Mouse (Mus musculus) midbrain, embryonic 14.5 days (tissue): ENCODE data around the gene Hnf1a. TPM values are rescaled to one million over a fixed set of nuclear protein-coding genes. Genes with fewer than 3 reads are reported as not detected.
A peak's percentile ranks its signal among the peaks of the same experiment; 100 is the strongest.
"Not testable (repeated sequence)": the region's sequence is repeated elsewhere in the genome, so short reads cannot be mapped to it uniquely, and the experiment has no call there.

Experiments used
- ATAC-seq: fragments of 200-750 bp; cut with Nextera tagmentation; 2 replicates; pipeline ENCODE4 v1.8.0; 2017; ENCODE audit warnings: moderate number of reproducible peaks, moderate library complexity; ENCODE audit not compliant: low FRiP score, low TSS enrichment
- DNase-seq: peaks from one replicate; pipeline ENCODE4 v3.0.0-alpha.2; 2015
- H3K27ac ChIP-seq: fragments of 300-500 bp; sonication (generic); replicated peaks from 2 replicates; pipeline ENCODE4 v1.5.1; 2014; ENCODE audit warnings: mild to moderate bottlenecking, low read depth, low read length, moderate library complexity
- H3K27me3 ChIP-seq: fragments of 300-500 bp; sonication (generic); 2 replicates; pipeline ENCODE4 v1.6.1; 2014; ENCODE audit warnings: low read length, control low read depth, mixed read lengths; ENCODE audit not compliant: control insufficient read depth, insufficient read depth
- H3K36me3 ChIP-seq: fragments of 300-500 bp; sonication (generic); 2 replicates; pipeline ENCODE4 v1.6.1; 2014; ENCODE audit warnings: low read length, control low read depth; ENCODE audit not compliant: control insufficient read depth, insufficient read depth
- H3K4me1 ChIP-seq: fragments of 300-500 bp; sonication (generic); 2 replicates; pipeline ENCODE4 v1.6.1; 2014; ENCODE audit warnings: mild to moderate bottlenecking, antibody characterized with exemption, low read length, control low read depth; ENCODE audit not compliant: control insufficient read depth, insufficient read depth
- H3K4me2 ChIP-seq: fragments of 300-500 bp; sonication (generic); 2 replicates; pipeline ENCODE4 v1.6.1; 2014; ENCODE audit warnings: mild to moderate bottlenecking, low read length, moderate library complexity
- H3K4me3 ChIP-seq: fragments of 300-500 bp; sonication (generic); replicated peaks from 2 replicates; pipeline ENCODE4 v1.5.1; 2014; ENCODE audit warnings: low read depth, low read length
- H3K9ac ChIP-seq: fragments of 300-500 bp; sonication (generic); replicated peaks from 2 replicates; pipeline ENCODE4 v1.6.1; 2014; ENCODE audit warnings: mild to moderate bottlenecking, low read length, moderate library complexity
- H3K9me3 ChIP-seq: fragments of 300-500 bp; sonication (generic); 2 replicates; pipeline ENCODE4 v1.6.1; 2016; ENCODE audit warnings: low read length, control low read depth, mixed read lengths; ENCODE audit not compliant: control insufficient read depth
- WGBS: fragments of 180-500 bp; shearing (Covaris S2); extraction: QIAGEN DNeasy Blood & Tissue Kit; methylation state at CpG from one replicate; pipeline ENCODE4 v1.1.7; 2014; 5-methylcytosine and 5-hydroxymethylcytosine counted together
- polyA plus RNA-seq: library from polyadenylated mRNA; unstranded; fragments of >200 nt; fragmentation: Nextera tagmentation; extraction: Ambion mirVana; gene quantifications from 2 replicates; pipeline ENCODE4 v1.2.1, GENCODE M21; 2014

Hnf1a gene
- polyA plus RNA-seq, 1 experiment from 2014 or later: not detected

DNA sequence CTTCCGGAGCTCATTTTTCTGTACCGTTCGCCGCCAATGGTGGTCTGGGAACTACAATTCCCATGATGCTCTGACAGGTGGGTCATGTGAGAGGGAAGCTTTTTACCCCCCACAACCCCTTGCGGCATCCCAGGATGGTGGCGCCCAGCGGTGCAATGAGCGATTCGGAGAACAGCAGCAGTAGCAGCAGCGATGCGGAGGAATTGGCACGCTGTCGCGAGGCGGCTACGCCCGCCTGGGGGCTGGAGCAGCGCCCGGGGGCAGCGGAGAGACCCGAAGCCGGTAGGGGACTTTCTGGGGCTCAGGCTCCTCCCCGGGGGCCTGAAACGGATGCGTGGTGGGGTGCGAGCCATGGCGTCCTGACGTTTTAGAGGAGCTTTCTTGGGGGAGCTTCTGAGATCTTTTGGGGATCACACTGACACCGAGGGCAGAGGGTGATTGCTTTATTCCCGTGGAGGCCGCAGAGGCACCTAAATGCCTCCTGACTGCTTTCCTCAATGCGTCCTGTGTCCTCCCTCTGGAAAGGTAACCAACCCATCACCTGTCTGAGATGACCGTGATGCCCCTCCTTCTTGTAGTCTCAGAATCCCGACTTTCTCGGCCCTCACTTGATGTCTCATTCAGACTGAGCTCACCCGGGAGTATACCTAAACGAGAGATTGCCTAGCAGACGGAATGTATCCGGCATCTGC, 28.7 kb downstream of the Hnf1a start, which contains the start of gene 2210016L21Rik:
Gene 2210016L21Rik (plus strand): TSS at position 85 of the 692 bp plus-strand sequence.
- ATAC-seq (peak; percentile 90), DNase-seq (peak; percentile 96)
- peak within 1 kb of the TSS; percentile 86 for H3K27ac ChIP-seq
- peak within 1 kb of the TSS; percentile 91 for H3K9ac ChIP-seq
- peaks cover 4% of the 10 kb centered on the region; the same call in 1 of the 2 replicates for H3K9me3 ChIP-seq
- H3K36me3 ChIP-seq: peaks cover 18% of the 10 kb centered on the region
- under 1% methylated on average over 39 of the region's 39 CpGs for WGBS
- H3K4me1 ChIP-seq: 0 out of 2 replicates have a peak, but pooled peaks cover 10% of the 10 kb centered on the region
- peak within 1 kb of the TSS; percentile 77 for H3K4me2 ChIP-seq
- no peaks in the 10 kb centered on the region for H3K27me3 ChIP-seq
- H3K4me3 ChIP-seq: peak within 1 kb of the TSS; percentile 90

DNA sequence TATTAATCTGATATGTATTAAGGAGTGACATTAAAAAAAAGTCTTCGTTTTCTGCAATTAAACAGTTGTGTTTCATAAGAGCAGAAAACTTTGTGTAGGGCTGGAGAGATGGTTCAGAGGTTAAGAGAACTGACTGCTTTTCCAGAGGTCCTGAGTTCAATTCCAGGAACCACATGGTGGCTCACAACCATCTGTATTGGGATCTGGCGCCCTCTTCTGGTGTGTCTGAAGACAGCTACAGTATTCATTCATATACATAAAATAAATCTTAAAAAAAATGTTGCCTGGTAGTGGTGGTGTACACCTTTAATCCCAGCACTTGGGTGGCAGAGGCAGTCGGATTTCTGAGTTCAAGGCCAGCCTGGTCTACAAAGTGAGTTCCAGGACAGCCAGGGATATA, 29.8 kb downstream of the Hnf1a start:
- H3K27ac ChIP-seq, H3K4me3 ChIP-seq, H3K27me3 ChIP-seq, H3K4me1 ChIP-seq, H3K9ac ChIP-seq, H3K4me2 ChIP-seq, H3K36me3 ChIP-seq, H3K9me3 ChIP-seq, DNase-seq, ATAC-seq: not testable (repeated sequence)
- WGBS: 58% methylated on average over 3 of the region's 3 CpGs

DNA sequence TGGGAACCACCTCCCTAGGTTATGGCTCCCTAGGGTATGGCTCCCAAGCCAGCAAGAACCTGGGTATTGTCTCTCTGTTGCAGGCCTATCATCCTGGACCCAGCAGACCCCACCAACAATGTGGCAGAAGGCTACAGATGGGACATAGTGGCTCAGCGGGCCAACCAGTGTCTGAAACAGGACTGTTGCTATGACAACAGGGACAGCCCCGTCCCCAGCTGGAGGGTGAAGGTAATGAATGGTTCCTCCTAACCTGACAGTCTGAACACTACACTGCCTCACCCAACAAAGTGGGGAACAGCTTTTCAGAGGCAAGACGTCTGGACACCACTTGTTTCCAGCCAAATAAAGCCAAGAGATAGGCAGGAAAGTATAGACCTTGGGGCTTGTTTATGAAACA, 35.1 kb downstream of the Hnf1a start:
- 22% methylated on average over 3 of the region's 3 CpGs for WGBS
- no peak for ATAC-seq
- Histone ChIP-seq H3K4me3 (no peak overlapping the region), H3K27me3 (no peaks in the 10 kb centered on the region), H3K27ac (no peak overlapping the region), H3K9me3 (peaks cover 4% of the 10 kb centered on the region; the same call in 1 of the 2 replicates), H3K4me1 (no peaks in the 10 kb centered on the region), H3K9ac (no peak overlapping the region), H3K4me2 (no peak overlapping the region), H3K36me3 (no peaks in the 10 kb centered on the region)
- DNase-seq: peak; percentile 20

DNA sequence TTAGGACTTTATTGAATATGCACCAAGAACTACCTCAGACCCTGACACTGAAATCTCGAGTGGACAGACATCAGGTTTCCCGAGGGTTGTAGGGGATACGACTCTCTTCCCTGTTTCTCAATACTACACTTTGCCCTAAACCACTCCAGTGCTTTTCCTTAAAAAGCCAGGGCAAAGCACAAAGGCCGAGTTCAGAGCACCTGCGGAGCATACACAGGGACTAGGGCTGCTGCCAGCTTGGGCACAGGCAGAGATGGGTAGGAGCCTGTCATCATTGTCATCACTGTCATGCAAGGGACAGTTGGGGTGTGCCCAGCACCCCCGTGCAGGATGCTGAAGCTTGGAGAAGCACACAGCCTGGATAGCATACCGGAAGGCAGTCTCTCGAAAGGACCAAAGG, 37.7 kb downstream of the Hnf1a start:
- Histone ChIP-seq H3K9me3 (no peaks in the 10 kb centered on the region), H3K4me1 (no peaks in the 10 kb centered on the region), H3K4me3 (no peak overlapping the region), H3K9ac (no peak overlapping the region), H3K4me2 (no peak overlapping the region), H3K36me3 (no peaks in the 10 kb centered on the region), H3K27ac (no peak overlapping the region), H3K27me3 (no peaks in the 10 kb centered on the region)
- DNase-seq (no peak), ATAC-seq (no peak)
- 83% methylated on average over 8 of the region's 8 CpGs for WGBS

- no peak overlapping the region for H3K9ac ChIP-seq
- DNase-seq: no peak
- H3K27ac ChIP-seq: no peak overlapping the region
- ATAC-seq: no peak
- H3K27me3 ChIP-seq: no peaks in the 10 kb centered on the region
- H3K36me3 ChIP-seq: no peaks in the 10 kb centered on the region
- 65% methylated on average over 5 of the region's 5 CpGs for WGBS
- H3K9me3 ChIP-seq: no peaks in the 10 kb centered on the region
- H3K4me3 ChIP-seq: no peak overlapping the region
- no peak overlapping the region for H3K4me2 ChIP-seq
- H3K4me1 ChIP-seq: no peaks in the 10 kb centered on the region
These were observed 39.3 kb downstream of the Hnf1a start for GRCm38 (mm10) chr5:114931626-114932025.

GRCm38 (mm10) chr5:114926753-114927152, 44.1 kb downstream of the Hnf1a start:
- DNase-seq (no peak), ATAC-seq (no peak)
- H3K9me3 ChIP-seq: no peaks in the 10 kb centered on the region
- no peak overlapping the region for H3K4me2 ChIP-seq
- H3K4me1 ChIP-seq: no peaks in the 10 kb centered on the region
- no peaks in the 10 kb centered on the region for H3K27me3 ChIP-seq
- no peak overlapping the region for H3K9ac ChIP-seq
- 58% methylated on average over 9 of the region's 9 CpGs for WGBS
- H3K27ac ChIP-seq: no peak overlapping the region
- H3K4me3 ChIP-seq: no peak overlapping the region
- H3K36me3 ChIP-seq: no peaks in the 10 kb centered on the region

DNA sequence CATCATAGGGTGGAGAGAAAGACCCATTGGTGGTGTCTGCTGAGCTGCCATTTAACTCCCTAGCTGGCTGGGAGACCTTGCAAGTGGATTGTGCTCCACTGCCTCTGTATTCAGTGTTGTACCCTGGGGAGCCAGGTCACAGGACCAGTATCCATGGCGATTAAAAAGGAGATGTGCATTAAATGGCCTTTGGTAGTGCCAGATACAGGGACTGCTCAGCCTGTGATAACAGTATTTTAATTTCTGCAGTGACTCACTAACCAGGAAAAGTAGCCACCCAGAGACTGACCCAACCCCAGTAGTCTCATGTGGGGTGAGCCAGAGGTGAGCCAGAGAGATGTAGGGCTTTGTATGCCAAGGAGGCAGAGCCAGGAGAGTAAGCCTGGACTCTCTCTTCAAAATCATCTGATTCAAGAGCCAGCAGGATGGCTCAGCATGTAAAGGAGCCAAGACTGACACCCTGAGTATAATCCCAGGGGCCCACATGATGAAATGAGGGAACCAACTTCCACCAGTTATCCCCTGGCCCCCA, 44.7 kb downstream of the Hnf1a start:
- Histone ChIP-seq H3K27ac (no peak overlapping the region), H3K4me1 (no peaks in the 10 kb centered on the region), H3K9me3 (no peaks in the 10 kb centered on the region), H3K9ac (no peak overlapping the region), H3K36me3 (no peaks in the 10 kb centered on the region), H3K4me3 (no peak overlapping the region), H3K4me2 (no peak overlapping the region), H3K27me3 (no peaks in the 10 kb centered on the region)
- ATAC-seq: no peak
- WGBS: 39% methylated on average over 1 of the region's 1 CpGs
- no peak for DNase-seq

GRCm38 (mm10) chr5:114922998-114923473, 47.9 kb downstream of the Hnf1a start, which contains the start of gene Oasl1:
Gene Oasl1 (plus strand): TSS chr5:114923240.
- Histone ChIP-seq H3K9me3 (no peaks in the 10 kb centered on the region), H3K4me3 (no peak within 1 kb of the TSS), H3K27me3 (no peaks in the 10 kb centered on the region), H3K4me2 (no peak within 1 kb of the TSS; the same call in 1 of the 2 replicates), H3K9ac (no peak within 1 kb of the TSS), H3K27ac (no peak within 1 kb of the TSS), H3K4me1 (no peaks in the 10 kb centered on the region), H3K36me3 (no peaks in the 10 kb centered on the region)
- peak; percentile 26 for DNase-seq
- no peak for ATAC-seq
- 47% methylated on average over 15 of the region's 15 CpGs for WGBS

- DNase-seq (no peak), ATAC-seq (0 out of 2 replicates have a peak, but pooled peaks have one; percentile 58)
- 69% methylated on average over 10 of the region's 10 CpGs for WGBS
- no peaks in the 10 kb centered on the region for H3K27me3 ChIP-seq
- no peak overlapping the region for H3K9ac ChIP-seq
- H3K9me3 ChIP-seq: no peaks in the 10 kb centered on the region
- H3K27ac ChIP-seq: no peak overlapping the region
- H3K4me2 ChIP-seq: no peak overlapping the region
- H3K4me3 ChIP-seq: no peak overlapping the region
- no peaks in the 10 kb centered on the region for H3K36me3 ChIP-seq
- no peaks in the 10 kb centered on the region for H3K4me1 ChIP-seq
These were observed 48.5 kb downstream of the Hnf1a start for GRCm38 (mm10) chr5:114922366-114922731.
